Mouse (Mus musculus): Measurements from ENCODE around the gene Son.

DNA sequence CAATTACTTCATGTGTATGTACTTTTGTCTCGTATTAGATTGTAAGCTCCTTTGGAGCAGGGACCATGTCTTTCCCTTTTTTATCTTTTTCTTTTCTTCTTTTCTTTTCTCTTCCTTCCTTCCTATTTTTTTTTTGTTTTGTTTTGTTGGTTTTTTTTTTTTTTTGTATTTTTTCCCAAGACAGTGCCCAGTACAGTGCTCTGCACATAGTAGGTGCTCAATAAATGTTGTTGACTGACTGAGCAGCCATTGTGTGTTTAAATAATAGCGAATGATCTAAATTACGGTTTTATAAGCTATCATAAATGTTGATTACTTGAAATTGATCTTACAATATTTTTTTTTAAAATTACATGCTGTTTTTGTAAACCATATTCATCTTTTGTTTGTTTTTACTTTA is 16.5 kb downstream of the Son start:
- TF ChIP-seq CTCF (IDR thresholded peaks at IDR 0.05): no peak
- no peak for TF ChIP-seq EP300 (IDR thresholded peaks at IDR 0.05)
